Mouse (Mus musculus) E14TG2a.4 (cell line): ENCODE data around the gene Msx2.

Experiments used
- CTCF ChIP-seq: conservative IDR thresholded peaks from 2 replicates; pipeline ENCODE4 v1.5.1; 2014; ENCODE audit warnings: low read length
- NANOG ChIP-seq: IDR thresholded peaks from 2 replicates; pipeline ENCODE4 v1.6.1; 2014; ENCODE audit warnings: borderline replicate concordance, low read length, mixed read lengths
- POU5F1 ChIP-seq: IDR thresholded peaks from 2 replicates; pipeline ENCODE4 v1.6.1; 2014; ENCODE audit warnings: low read length, borderline replicate concordance

DNA sequence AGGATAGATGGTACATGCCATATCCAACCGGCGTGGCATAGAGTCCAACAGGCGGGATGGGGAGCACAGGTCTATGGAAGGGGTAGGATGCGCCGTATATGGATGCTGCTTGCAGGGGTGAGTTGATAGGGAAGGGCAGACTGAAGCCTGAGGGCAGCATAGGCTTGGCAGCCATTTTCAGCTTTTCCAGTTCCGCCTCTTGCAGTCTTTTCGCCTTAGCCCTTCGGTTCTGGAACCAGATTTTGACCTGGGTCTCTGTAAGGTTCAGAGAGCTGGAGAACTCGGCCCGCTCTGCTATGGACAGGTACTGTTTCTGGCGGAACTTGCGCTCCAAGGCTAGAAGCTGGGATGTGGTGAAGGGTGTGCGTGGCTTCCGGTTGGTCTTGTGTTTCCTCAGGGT is 4.7 kb downstream of the Msx2 start:
- TF ChIP-seq CTCF (no peak), NANOG (no peak), POU5F1 (no peak)
